Comparison of ENCODE assay signal across 35 mouse cellular contexts in the genomic region with DNA sequence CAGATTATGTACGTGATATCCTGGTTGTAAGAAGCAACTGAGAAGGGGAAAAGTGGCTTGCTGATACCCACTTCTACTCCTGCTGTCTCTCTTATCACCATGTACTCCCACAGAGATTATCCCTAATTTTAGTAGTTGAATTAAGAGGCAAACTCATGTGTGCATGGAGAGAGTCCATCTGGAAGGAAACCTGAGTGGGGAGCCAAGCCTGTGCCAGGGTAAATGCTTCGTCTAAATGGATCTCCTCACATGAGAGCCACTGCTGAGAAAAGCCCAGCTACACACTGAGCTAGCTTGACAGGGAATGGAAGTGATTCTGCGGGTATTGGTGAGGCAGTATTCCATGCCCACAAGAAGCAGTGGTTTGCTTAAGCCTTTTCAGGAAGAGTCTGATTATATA.
A peak's percentile ranks its signal among the peaks of the same experiment; 100 is the strongest.
DNase-seq lines count a peak whose midpoint lies in the region; ATAC-seq and TF ChIP-seq lines count a peak whose summit lies in the region.
"Had no signal": no experiment of that assay in that cellular context is flagged by ENCODE, and none has a peak within 500 bp of the region (broad histone marks: within the 10 kb centered on the region; RNA-seq: fewer than 3 reads in every experiment).

No protein-coding gene starts in this region.

- no peak overlapping the region for H3K9ac ChIP-seq in midbrain, postnatal 0 days (replicated peaks; ENCODE audit: low read length, poor library complexity, severe bottlenecking)
- no peak overlapping the region for H3K9ac ChIP-seq in midbrain, embryonic 11.5 days (ENCODE audit: low read length)
- H3K9ac ChIP-seq: embryonic facial prominence, embryonic 15.5 days; forebrain, embryonic 12.5 days; heart, embryonic 15.5 days; hindbrain, embryonic 15.5 days; intestine, embryonic 15.5 days; liver, embryonic 14.5 days; neural tube, embryonic 15.5 days had no signal

- H3K27me3 ChIP-seq in midbrain, postnatal 0 days (ENCODE audit: insufficient read depth, low read length), result no peaks in the 10 kb centered on the region
- no peaks in the 10 kb centered on the region for H3K27me3 ChIP-seq in midbrain, embryonic 11.5 days (ENCODE audit: control insufficient read depth, insufficient read depth, low read length)
- H3K27me3 ChIP-seq: embryonic facial prominence, embryonic 15.5 days; forebrain, embryonic 12.5 days; heart, embryonic 15.5 days; hindbrain, embryonic 15.5 days; intestine, embryonic 15.5 days; neural tube, embryonic 15.5 days; Patski had no signal

- no peak overlapping the region for H3K4me2 ChIP-seq in midbrain, postnatal 0 days (ENCODE audit: low read depth, low read length, poor library complexity, severe bottlenecking)
- H3K4me2 ChIP-seq in midbrain, embryonic 11.5 days, result no peak overlapping the region
- H3K4me2 ChIP-seq: embryonic facial prominence, embryonic 15.5 days; forebrain, embryonic 12.5 days; heart, embryonic 15.5 days; hindbrain, embryonic 15.5 days; intestine, embryonic 15.5 days; neural tube, embryonic 15.5 days had no signal

- no peak overlapping the region for H3K4me3 ChIP-seq in midbrain, postnatal 0 days (ENCODE audit: low read depth, low read length)
- H3K4me3 ChIP-seq in midbrain, embryonic 11.5 days (ENCODE audit: low read depth, low read length), result no peak overlapping the region
- H3K4me3 ChIP-seq: embryonic facial prominence, embryonic 10.5 days; embryonic facial prominence, embryonic 15.5 days; forebrain, embryonic 12.5 days; heart, embryonic 10.5 days; heart, embryonic 15.5 days; hindbrain, embryonic 15.5 days; intestine, embryonic 15.5 days; layer of hippocampus, adult 2 months; neural tube, embryonic 15.5 days had no signal

- intact Hi-C loops in heart, postnatal 14 days (cut with DNase I), result no loop called here

- TF ChIP-seq CTCF in midbrain, postnatal 0 days (IDR thresholded peaks at IDR 0.05), result no peak

- no peaks in the 10 kb centered on the region for H3K9me3 ChIP-seq in midbrain, postnatal 0 days (ENCODE audit: low read length)
- no peaks in the 10 kb centered on the region for H3K9me3 ChIP-seq in midbrain, embryonic 11.5 days (ENCODE audit: control insufficient read depth, low read length)
- H3K9me3 ChIP-seq: embryonic facial prominence, embryonic 10.5 days; embryonic facial prominence, embryonic 15.5 days; forebrain, embryonic 12.5 days; heart, embryonic 10.5 days; heart, embryonic 15.5 days; hindbrain, embryonic 15.5 days; intestine, embryonic 15.5 days; neural tube, embryonic 15.5 days had no signal

- peak; percentile 25 to 49 for DNase-seq in cerebellum, postnatal 25 days
- DNase-seq in cerebellum, adult 11 months, result no peak
- peak; percentile 24 for DNase-seq in heart, adult 8-10 months (ENCODE audit: low spot score)
- DNase-seq in heart, postnatal 14 days, result no peak
- peak; percentile 60 for DNase-seq in midbrain, postnatal 0 days (ENCODE audit: low spot score)
- DNase-seq in midbrain, embryonic 11.5 days (ENCODE audit: low spot score, missing footprints), result no peak
- DNase-seq in adrenal gland, postnatal 4 days (ENCODE audit: low spot score in 2 of 2), result no peak
- DNase-seq: adrenal gland, postnatal 14 days; cerebellum, adult 9-10 months; gastrocnemius, postnatal 10 days; heart, postnatal 4 days; kidney, adult 2 months; kidney, postnatal 36 days; liver; lung, adult 2 months; lung, postnatal 10 days; midbrain, embryonic 14.5 days; retina, postnatal 1 day; right cerebral cortex, postnatal 25 days; spleen, adult 18-20 months; thymus, adult 2 months; thymus, postnatal 36 days had no signal

- ATAC-seq in midbrain, postnatal 0 days (ENCODE audit: low FRiP score), result no peak
- no peak for ATAC-seq in midbrain, embryonic 11.5 days (ENCODE audit: low FRiP score)
- ATAC-seq: intestine, embryonic 15.5 days; Patski had no signal

- WGBS in midbrain, postnatal 0 days, result 70% methylated on average over 3 of the region's 3 CpGs
- 73% methylated on average over 3 of the region's 3 CpGs for WGBS in midbrain, embryonic 11.5 days

- no peaks in the 10 kb centered on the region for H3K4me1 ChIP-seq in midbrain, postnatal 0 days (ENCODE audit: insufficient read depth, low read length)
- no peaks in the 10 kb centered on the region for H3K4me1 ChIP-seq in midbrain, embryonic 11.5 days (ENCODE audit: control insufficient read depth, insufficient read depth, low read length)
- H3K4me1 ChIP-seq: embryonic facial prominence, embryonic 10.5 days; embryonic facial prominence, embryonic 15.5 days; forebrain, embryonic 12.5 days; heart, embryonic 10.5 days; heart, embryonic 15.5 days; hindbrain, embryonic 15.5 days; intestine, embryonic 15.5 days; neural tube, embryonic 15.5 days had no signal

- H3K36me3 ChIP-seq in midbrain, postnatal 0 days (ENCODE audit: insufficient read depth, low read length), result no peaks in the 10 kb centered on the region
- H3K36me3 ChIP-seq in midbrain, embryonic 11.5 days (ENCODE audit: control insufficient read depth, insufficient read depth, low read length), result no peaks in the 10 kb centered on the region
- H3K36me3 ChIP-seq: embryonic facial prominence, embryonic 10.5 days; embryonic facial prominence, embryonic 15.5 days; forebrain, embryonic 12.5 days; heart, embryonic 10.5 days; heart, embryonic 15.5 days; hindbrain, embryonic 15.5 days; intestine, embryonic 15.5 days; neural tube, embryonic 15.5 days had no signal

- no peak overlapping the region for H3K27ac ChIP-seq in midbrain, postnatal 0 days (ENCODE audit: low read depth, low read length)
- no peak overlapping the region for H3K27ac ChIP-seq in midbrain, embryonic 11.5 days (ENCODE audit: low read depth, low read length)
- H3K27ac ChIP-seq: embryonic facial prominence, embryonic 10.5 days; embryonic facial prominence, embryonic 15.5 days; forebrain, embryonic 12.5 days; heart, embryonic 10.5 days; heart, embryonic 15.5 days; hindbrain, embryonic 15.5 days; intestine, embryonic 15.5 days; layer of hippocampus, adult 2 months; liver, embryonic 14.5 days; macrophage; neural tube, embryonic 15.5 days; stomach, postnatal 0 days had no signal

Comparison
In these comparisons a context has a peak if more than half of its experiments do, and no peak if none do; other contexts are left out.
1. DNase-seq: peak in cerebellum, postnatal 25 days (2 of 2), heart, adult 8-10 months (single experiment) and midbrain, postnatal 0 days (single experiment); none in cerebellum, adult 11 months (single experiment), heart, postnatal 14 days (0 of 2), midbrain, embryonic 11.5 days (single experiment) and adrenal gland, postnatal 4 days (0 of 2).